Mouse (Mus musculus): Measurements from ENCODE around the gene Vmn1r179. TPM values are rescaled to one million over a fixed set of nuclear protein-coding genes. Genes with fewer than 3 reads are reported as not detected.
"Not testable (repeated sequence)": the region's sequence is repeated elsewhere in the genome, so short reads cannot be mapped to it uniquely, and the experiment has no call there.

The Vmn1r179 gene
- polyA plus RNA-seq (2012; rRNA removed), result not detected in 2 replicates
- not detected in 2 replicates for polyA plus RNA-seq (2014; fragmentation: Nextera tagmentation; extraction: Ambion mirVana)

DNA sequence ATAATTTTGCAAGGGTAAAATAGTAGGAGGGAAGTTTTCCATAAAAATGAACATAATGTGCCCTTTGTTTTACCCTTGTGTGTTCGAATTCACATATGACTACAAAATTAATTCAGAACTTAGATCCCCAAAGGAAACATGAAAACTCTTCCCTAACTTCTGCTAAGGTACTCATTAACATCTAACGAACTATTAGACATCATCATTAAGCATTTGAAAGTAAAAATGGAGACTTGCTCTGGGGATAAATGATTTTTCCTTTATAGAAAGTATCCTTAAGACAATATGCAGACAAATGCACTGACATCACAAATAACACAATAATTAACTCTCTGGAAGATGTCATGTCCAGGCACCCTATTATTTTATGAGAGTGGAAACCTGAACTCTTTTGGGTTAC lies at the start of gene Vmn1r179:
Gene Vmn1r179 (plus strand): TSS at position 301 of the 400 bp plus-strand sequence.
- Histone ChIP-seq H3K4me1 (ENCODE audit: control insufficient read depth, insufficient read depth, low read length) (no peaks in the 10 kb centered on the region), H3K9me3 (ENCODE audit: control insufficient read depth, low read length) (peaks cover 9% of the 10 kb centered on the region), H3K4me3 (replicated peaks; ENCODE audit: low read length) (no peak within 1 kb of the TSS), H3K36me3 (ENCODE audit: control insufficient read depth, insufficient read depth, low read length) (no peaks in the 10 kb centered on the region), H3K27ac (replicated peaks; ENCODE audit: low read depth, low read length) (no peak within 1 kb of the TSS), H3K9ac (ENCODE audit: low read depth, low read length, severe bottlenecking) (no peak within 1 kb of the TSS), H3K27me3 (ENCODE audit: control insufficient read depth, insufficient read depth, low read length) (no peaks in the 10 kb centered on the region), H3K4me2 (replicated peaks; ENCODE audit: low read depth, low read length, severe bottlenecking) (no peak within 1 kb of the TSS)
- 53% methylated on average over 2 of the region's 2 CpGs for WGBS
- DNase-seq (ENCODE audit: low spot score) (no peak), ATAC-seq (ENCODE audit: low FRiP score, low read depth) (no peak)
- TF ChIP-seq POLR2A (IDR thresholded peaks at IDR 0.05; ENCODE audit: borderline replicate concordance, extremely low read depth, insufficient read depth, insufficient read length), result no peak

DNA sequence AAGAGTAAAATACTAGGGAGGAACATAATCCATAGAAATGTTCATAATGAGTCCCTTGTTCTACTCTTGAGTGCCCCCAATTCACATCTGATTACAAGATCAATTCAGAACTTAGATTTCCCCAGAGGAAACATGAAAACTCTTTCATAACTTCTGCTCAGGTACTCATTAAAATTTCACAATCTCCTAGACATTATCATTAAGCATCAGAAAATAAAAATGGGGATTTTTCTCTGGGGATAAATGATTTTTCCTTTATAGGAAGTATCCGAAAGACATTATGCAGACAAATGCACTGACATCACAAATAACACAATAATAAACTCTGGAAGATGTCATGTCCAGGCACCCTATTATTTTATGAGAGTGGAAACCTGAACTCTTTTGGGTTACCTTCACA lies 35.1 kb upstream of the Vmn1r179 start, which contains the start of gene Vmn1r178:
Gene Vmn1r178 (plus strand): TSS at position 301 of the 400 bp plus-strand sequence.
- no peak for ATAC-seq (ENCODE audit: low FRiP score, low read depth)
- Histone ChIP-seq H3K4me3 (replicated peaks; ENCODE audit: low read length) (no peak within 1 kb of the TSS), H3K9me3 (ENCODE audit: control insufficient read depth, low read length) (no peaks in the 10 kb centered on the region), H3K27me3 (ENCODE audit: control insufficient read depth, insufficient read depth, low read length) (no peaks in the 10 kb centered on the region), H3K27ac (replicated peaks; ENCODE audit: low read depth, low read length) (no peak within 1 kb of the TSS), H3K36me3 (ENCODE audit: control insufficient read depth, insufficient read depth, low read length) (no peaks in the 10 kb centered on the region), H3K9ac (ENCODE audit: low read depth, low read length, severe bottlenecking) (no peak within 1 kb of the TSS), H3K4me1 (ENCODE audit: control insufficient read depth, insufficient read depth, low read length) (no peaks in the 10 kb centered on the region), H3K4me2 (replicated peaks; ENCODE audit: low read depth, low read length, severe bottlenecking) (no peak within 1 kb of the TSS)
- no peak for DNase-seq (ENCODE audit: low spot score)
- 80% methylated on average over 1 of the region's 1 CpGs for WGBS
- no peak for TF ChIP-seq POLR2A (IDR thresholded peaks at IDR 0.05; ENCODE audit: borderline replicate concordance, extremely low read depth, insufficient read depth, insufficient read length)

DNA sequence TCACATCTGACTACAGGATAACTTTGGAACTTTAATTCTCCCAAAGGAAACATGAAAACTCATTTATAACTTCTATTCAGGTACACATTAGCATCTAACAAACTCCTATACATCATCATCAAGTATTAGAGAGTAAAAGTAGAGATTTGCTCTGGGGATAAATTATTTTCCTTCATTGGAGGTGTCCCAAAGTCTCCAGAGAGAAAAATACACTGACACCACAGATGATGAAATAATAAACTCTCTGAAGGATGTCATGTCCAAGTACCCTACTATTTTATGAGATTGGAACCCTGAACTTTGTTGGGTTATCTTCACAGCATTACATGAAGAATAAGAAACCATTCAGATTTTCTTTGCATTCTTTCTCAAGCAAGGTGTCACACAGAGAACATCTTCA lies 23.6 kb downstream of the Vmn1r179 start, which contains the start of gene Vmn1r180:
Gene Vmn1r180 (plus strand): TSS at position 301 of the 400 bp plus-strand sequence.
- Histone ChIP-seq H3K36me3 (ENCODE audit: control insufficient read depth, insufficient read depth, low read length) (no peaks in the 10 kb centered on the region), H3K4me2 (replicated peaks; ENCODE audit: low read depth, low read length, severe bottlenecking) (no peak within 1 kb of the TSS), H3K4me1 (ENCODE audit: control insufficient read depth, insufficient read depth, low read length) (no peaks in the 10 kb centered on the region), H3K9me3 (ENCODE audit: control insufficient read depth, low read length) (0 out of 2 replicates have a peak, but pooled peaks cover 3% of the 10 kb centered on the region), H3K27me3 (ENCODE audit: control insufficient read depth, insufficient read depth, low read length) (no peaks in the 10 kb centered on the region), H3K27ac (replicated peaks; ENCODE audit: low read depth, low read length) (no peak within 1 kb of the TSS), H3K9ac (ENCODE audit: low read depth, low read length, severe bottlenecking) (no peak within 1 kb of the TSS), H3K4me3 (replicated peaks; ENCODE audit: low read length) (no peak within 1 kb of the TSS)
- TF ChIP-seq POLR2A (IDR thresholded peaks at IDR 0.05; ENCODE audit: borderline replicate concordance, extremely low read depth, insufficient read depth, insufficient read length), result no peak
- ATAC-seq (ENCODE audit: low FRiP score, low read depth) (no peak), DNase-seq (ENCODE audit: low spot score) (no peak)

DNA sequence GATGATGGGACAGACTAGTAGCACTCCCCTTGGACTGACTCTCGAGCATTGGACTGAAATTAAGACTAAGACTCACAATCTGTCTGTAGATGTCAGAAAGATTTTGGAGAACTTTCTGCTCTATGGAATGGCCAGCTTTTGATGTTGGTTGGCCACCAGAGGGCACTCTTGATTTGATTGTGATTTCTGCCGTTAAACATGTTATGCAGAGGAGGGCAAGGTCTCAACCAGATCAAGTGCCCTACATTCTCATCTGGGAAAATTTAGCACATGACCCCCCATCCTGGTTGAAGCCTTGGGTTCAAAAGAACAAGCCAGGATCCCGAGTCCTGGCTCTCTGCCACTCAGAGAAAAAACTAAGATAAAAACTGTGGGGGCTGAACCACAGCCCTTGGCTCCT lies 41.3 kb downstream of the Vmn1r179 start:
- ATAC-seq (ENCODE audit: low FRiP score, low read depth); H3K9me3 ChIP-seq (ENCODE audit: control insufficient read depth, low read length): not testable (repeated sequence)
- 48% methylated on average over 3 of the region's 3 CpGs for WGBS

DNA sequence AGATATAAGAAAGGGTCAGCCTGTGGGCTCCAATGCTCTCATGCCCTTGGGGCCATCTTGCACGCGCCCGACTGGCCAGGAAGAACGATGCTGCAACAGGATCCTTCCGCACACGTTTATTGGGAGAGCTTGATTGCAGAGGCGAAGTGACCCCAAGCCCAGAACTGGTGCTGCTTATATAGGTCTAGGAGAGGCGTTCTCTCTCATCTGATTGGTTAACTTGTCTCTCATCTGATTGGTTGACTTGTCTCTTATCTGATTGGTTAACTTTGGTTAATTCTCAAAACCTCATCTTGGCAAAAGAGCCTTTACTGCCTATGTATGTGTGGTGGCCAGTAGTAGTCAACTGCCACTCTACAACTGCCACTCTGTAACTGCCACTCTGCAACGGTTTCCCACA lies 47.5 kb downstream of the Vmn1r179 start, which contains the start of gene Vmn1r181:
Gene Vmn1r181 (plus strand): TSS at position 301 of the 400 bp plus-strand sequence.
- H3K36me3 ChIP-seq (ENCODE audit: control insufficient read depth, insufficient read depth, low read length); H3K4me1 ChIP-seq (ENCODE audit: control insufficient read depth, insufficient read depth, low read length); H3K9me3 ChIP-seq (ENCODE audit: control insufficient read depth, low read length); H3K9ac ChIP-seq (ENCODE audit: low read depth, low read length, severe bottlenecking); H3K27ac ChIP-seq (replicated peaks; ENCODE audit: low read depth, low read length); H3K27me3 ChIP-seq (ENCODE audit: control insufficient read depth, insufficient read depth, low read length); DNase-seq (ENCODE audit: low spot score); H3K4me3 ChIP-seq (replicated peaks; ENCODE audit: low read length); ATAC-seq (ENCODE audit: low FRiP score, low read depth); H3K4me2 ChIP-seq (replicated peaks; ENCODE audit: low read depth, low read length, severe bottlenecking): not testable (repeated sequence)
- WGBS, result 83% methylated on average over 9 of the region's 9 CpGs

More for the DNA sequence above, 41.3 kb downstream of the Vmn1r179 start:
- H3K4me1 ChIP-seq (ENCODE audit: control insufficient read depth, insufficient read depth, low read length); DNase-seq (ENCODE audit: low spot score); H3K27me3 ChIP-seq (ENCODE audit: control insufficient read depth, insufficient read depth, low read length); H3K27ac ChIP-seq (replicated peaks; ENCODE audit: low read depth, low read length); H3K36me3 ChIP-seq (ENCODE audit: control insufficient read depth, insufficient read depth, low read length); H3K9ac ChIP-seq (ENCODE audit: low read depth, low read length, severe bottlenecking); H3K4me2 ChIP-seq (replicated peaks; ENCODE audit: low read depth, low read length, severe bottlenecking); H3K4me3 ChIP-seq (replicated peaks; ENCODE audit: low read length): not testable (repeated sequence)

Other genes with a start within 250 kb of the Vmn1r179 start
- not detected in 2 replicates for gene Vmn1r173, start 226.3 kb upstream of the Vmn1r179 start, polyA plus RNA-seq (2012; rRNA removed)
- gene Vmn1r173, start 226.3 kb upstream of the Vmn1r179 start, polyA plus RNA-seq (2014; fragmentation: Nextera tagmentation; extraction: Ambion mirVana), result not detected in 2 replicates
- not detected in 2 replicates for gene Vmn1r174, start 174.7 kb upstream of the Vmn1r179 start, polyA plus RNA-seq (2012; rRNA removed)
- gene Vmn1r174, start 174.7 kb upstream of the Vmn1r179 start, polyA plus RNA-seq (2014; fragmentation: Nextera tagmentation; extraction: Ambion mirVana), result not detected in 2 replicates
- gene Vmn1r175, start 116.3 kb upstream of the Vmn1r179 start, polyA plus RNA-seq (2012; rRNA removed), result not detected in 2 replicates
- gene Vmn1r175, start 116.3 kb upstream of the Vmn1r179 start, polyA plus RNA-seq (2014; fragmentation: Nextera tagmentation; extraction: Ambion mirVana), result not detected in 2 replicates
- not detected in 2 replicates for gene Vmn1r176, start 89.6 kb upstream of the Vmn1r179 start, polyA plus RNA-seq (2012; rRNA removed)
- not detected in 2 replicates for gene Vmn1r176, start 89.6 kb upstream of the Vmn1r179 start, polyA plus RNA-seq (2014; fragmentation: Nextera tagmentation; extraction: Ambion mirVana)
- not detected in 2 replicates for gene Vmn1r177, start 60.5 kb upstream of the Vmn1r179 start, polyA plus RNA-seq (2012; rRNA removed)
- gene Vmn1r177, start 60.5 kb upstream of the Vmn1r179 start, polyA plus RNA-seq (2014; fragmentation: Nextera tagmentation; extraction: Ambion mirVana), result not detected in 2 replicates
- not detected in 2 replicates for gene Vmn1r178, start 35.0 kb upstream of the Vmn1r179 start, polyA plus RNA-seq (2012; rRNA removed)
- not detected in 2 replicates for gene Vmn1r178, start 35.0 kb upstream of the Vmn1r179 start, polyA plus RNA-seq (2014; fragmentation: Nextera tagmentation; extraction: Ambion mirVana)
- gene Vmn1r180, start 23.7 kb downstream of the Vmn1r179 start, polyA plus RNA-seq (2012; rRNA removed), result not detected in 2 replicates
- not detected in 2 replicates for gene Vmn1r180, start 23.7 kb downstream of the Vmn1r179 start, polyA plus RNA-seq (2014; fragmentation: Nextera tagmentation; extraction: Ambion mirVana)
- not detected in 2 replicates for gene Vmn1r181, start 47.6 kb downstream of the Vmn1r179 start, polyA plus RNA-seq (2012; rRNA removed)
- gene Vmn1r181, start 47.6 kb downstream of the Vmn1r179 start, polyA plus RNA-seq (2014; fragmentation: Nextera tagmentation; extraction: Ambion mirVana), result not detected in 2 replicates
- gene V1rd19, start 74.7 kb downstream of the Vmn1r179 start, polyA plus RNA-seq (2012; rRNA removed), result not detected in 2 replicates
- not detected in 2 replicates for gene V1rd19, start 74.7 kb downstream of the Vmn1r179 start, polyA plus RNA-seq (2014; fragmentation: Nextera tagmentation; extraction: Ambion mirVana)
- not detected in 2 replicates for gene Vmn1r183, start 126.3 kb downstream of the Vmn1r179 start, polyA plus RNA-seq (2012; rRNA removed)
- not detected in 2 replicates for gene Vmn1r183, start 126.3 kb downstream of the Vmn1r179 start, polyA plus RNA-seq (2014; fragmentation: Nextera tagmentation; extraction: Ambion mirVana)
- gene Zfp180, start 154.9 kb downstream of the Vmn1r179 start, polyA plus RNA-seq (2012; rRNA removed), result 24.0 and 24.4 TPM in 2 replicates
- 19.6 and 21.9 TPM in 2 replicates for gene Zfp180, start 154.9 kb downstream of the Vmn1r179 start, polyA plus RNA-seq (2014; fragmentation: Nextera tagmentation; extraction: Ambion mirVana)
- 3.6 and 5.1 TPM in 2 replicates for gene Zfp112, start 185.3 kb downstream of the Vmn1r179 start, polyA plus RNA-seq (2012; rRNA removed)
- gene Zfp112, start 185.3 kb downstream of the Vmn1r179 start, polyA plus RNA-seq (2014; fragmentation: Nextera tagmentation; extraction: Ambion mirVana), result 5.9 and 8.5 TPM in 2 replicates
- gene Zfp235, start 207.2 kb downstream of the Vmn1r179 start, polyA plus RNA-seq (2012; rRNA removed), result 13.5 and 16.7 TPM in 2 replicates
- gene Zfp235, start 207.2 kb downstream of the Vmn1r179 start, polyA plus RNA-seq (2014; fragmentation: Nextera tagmentation; extraction: Ambion mirVana), result 17.5 and 20.9 TPM in 2 replicates
- 3.2 and 3.5 TPM in 2 replicates for gene Zfp114, start 248.1 kb downstream of the Vmn1r179 start, polyA plus RNA-seq (2012; rRNA removed)
- 4.0 and 5.0 TPM in 2 replicates for gene Zfp114, start 248.1 kb downstream of the Vmn1r179 start, polyA plus RNA-seq (2014; fragmentation: Nextera tagmentation; extraction: Ambion mirVana)

Data from limb, embryonic 14.5 days (tissue).